Mouse (Mus musculus) fat pad, adult 2 months (tissue): ENCODE results near the gene Tpp2.
"Not testable (repeated sequence)": the region's sequence is repeated elsewhere in the genome, so short reads cannot be mapped to it uniquely, and the experiment has no call there.

Experiments used
- DNase-seq: peaks from one replicate; pipeline ENCODE4 v3.0.0-alpha.2; 2011; ENCODE audit warnings: low read depth, low spot score; ENCODE audit errors: extremely low read depth

The Tpp2 gene

DNA sequence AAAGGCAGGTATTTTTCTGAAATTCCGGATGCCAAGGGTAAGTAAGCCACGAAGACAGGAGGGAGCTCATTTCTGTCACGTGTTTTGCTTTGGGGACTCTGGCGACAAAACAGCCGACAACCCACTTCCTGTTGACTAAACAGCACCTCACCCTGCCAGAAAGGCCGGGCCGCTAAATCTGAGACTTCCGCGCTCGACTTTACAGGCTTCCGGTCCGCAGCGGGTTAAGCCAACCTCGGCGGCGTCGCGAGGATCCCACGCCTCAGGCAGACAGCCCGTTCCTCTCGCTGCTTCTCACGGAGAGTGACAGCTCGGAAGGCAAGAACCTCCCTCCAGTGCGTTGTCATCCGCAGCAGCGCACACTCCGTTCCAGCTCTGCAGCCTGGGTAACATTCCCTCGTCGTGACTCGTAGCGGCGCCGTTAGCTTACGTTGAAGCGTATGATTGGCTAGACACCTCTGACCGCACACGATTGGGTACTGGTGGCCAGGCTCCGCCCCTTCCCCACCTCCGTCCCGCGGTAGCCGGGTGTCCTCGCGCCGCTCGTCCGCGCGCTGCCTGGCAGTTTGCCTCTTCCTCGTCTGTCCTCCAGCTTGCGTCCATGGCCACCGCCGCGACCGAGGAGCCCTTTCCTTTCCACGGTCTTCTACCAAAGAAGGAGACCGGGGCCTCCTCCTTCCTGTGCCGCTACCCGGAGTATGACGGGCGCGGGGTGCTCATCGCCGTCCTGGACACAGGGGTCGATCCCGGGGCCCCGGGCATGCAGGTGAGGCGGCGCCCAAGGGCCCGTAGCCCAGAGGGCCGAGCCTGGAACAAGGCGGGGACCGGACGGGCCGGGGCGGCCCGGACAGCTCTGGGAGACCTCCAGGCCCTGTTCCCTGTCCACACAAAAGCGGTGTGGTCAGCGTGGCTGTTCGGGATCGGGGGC is at the start of gene Tpp2:
Gene Tpp2 (plus strand): TSS at position 160 of the 928 bp plus-strand sequence.
- DNase-seq, result peak; percentile 80

DNA sequence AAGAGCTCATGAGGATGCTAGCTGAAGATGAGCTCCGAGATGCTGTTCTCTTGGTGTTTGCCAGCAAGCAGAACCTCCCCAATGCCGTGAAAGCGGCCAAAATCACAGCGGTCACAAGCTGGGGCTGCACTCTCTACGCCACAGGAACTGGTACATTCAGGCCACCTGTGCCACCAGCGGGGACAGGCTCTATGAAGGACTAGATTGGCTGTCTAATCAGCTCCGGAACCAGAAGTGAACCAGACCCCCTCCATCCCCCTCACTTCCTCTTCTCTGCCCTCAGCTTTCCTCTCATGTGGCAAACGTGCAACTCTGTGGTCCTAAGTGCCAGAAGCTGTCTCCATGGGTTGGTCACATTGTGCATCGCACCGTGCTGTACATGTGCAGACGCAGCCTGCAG is 45.1 kb upstream of the Tpp2 start:
- not testable (repeated sequence) for DNase-seq

DNA sequence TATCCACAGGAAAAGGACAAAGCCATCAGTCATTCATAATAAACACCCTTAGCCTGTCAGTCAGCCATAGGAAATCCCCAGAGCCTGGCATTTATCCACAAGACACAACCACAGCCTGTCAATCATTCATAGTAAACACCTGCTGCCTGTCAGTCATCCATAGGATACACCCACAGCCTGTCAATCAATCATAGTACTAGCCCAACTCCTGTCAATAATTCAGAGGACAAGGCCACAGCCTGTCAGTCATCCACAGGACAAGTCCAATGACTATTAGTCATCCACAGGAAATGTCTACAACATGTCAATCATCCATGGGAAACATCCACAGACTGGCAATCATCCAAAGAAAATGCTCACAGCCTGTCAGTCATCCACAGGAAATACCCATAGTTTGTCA is 37.7 kb upstream of the Tpp2 start:
- no peak for DNase-seq

DNA sequence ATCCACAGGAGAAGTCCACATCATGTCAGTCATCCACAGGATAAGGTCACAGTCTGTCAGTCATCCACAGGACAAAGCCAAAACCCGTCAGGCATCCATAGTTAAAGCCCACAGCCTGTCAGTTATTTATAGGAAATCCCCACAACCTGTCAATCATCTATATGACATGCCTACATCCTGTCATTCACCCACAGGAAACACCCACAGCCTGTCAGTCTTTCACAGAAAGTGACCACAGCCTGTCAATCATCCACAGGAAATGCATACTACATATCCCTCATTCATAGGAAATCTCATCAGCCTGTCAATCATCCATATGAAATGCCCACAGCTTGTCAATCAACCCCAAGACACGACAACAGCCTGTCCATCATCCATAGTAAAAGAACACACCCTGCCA is 36.3 kb upstream of the Tpp2 start:
- DNase-seq, result no peak

DNA sequence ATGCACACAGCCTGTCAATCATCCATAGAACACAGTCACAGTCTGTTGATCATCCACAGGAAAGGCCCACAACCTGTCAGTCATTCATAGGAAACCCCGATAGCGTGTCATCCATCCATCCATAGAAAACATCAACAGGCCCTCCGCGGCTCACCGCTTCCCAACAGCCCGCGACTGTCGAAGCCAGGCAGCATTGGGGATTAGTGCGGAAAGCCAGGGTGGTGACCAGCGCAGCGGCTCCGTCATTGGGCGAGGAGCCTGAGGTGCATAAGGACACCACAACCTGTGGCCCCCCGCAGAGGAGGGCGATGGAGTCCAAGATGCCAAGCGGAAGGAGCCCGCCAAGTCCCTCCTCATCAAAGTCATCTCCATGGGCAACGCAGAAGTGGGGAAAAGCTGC is 35.5 kb upstream of the Tpp2 start:
- DNase-seq, result no peak

DNA sequence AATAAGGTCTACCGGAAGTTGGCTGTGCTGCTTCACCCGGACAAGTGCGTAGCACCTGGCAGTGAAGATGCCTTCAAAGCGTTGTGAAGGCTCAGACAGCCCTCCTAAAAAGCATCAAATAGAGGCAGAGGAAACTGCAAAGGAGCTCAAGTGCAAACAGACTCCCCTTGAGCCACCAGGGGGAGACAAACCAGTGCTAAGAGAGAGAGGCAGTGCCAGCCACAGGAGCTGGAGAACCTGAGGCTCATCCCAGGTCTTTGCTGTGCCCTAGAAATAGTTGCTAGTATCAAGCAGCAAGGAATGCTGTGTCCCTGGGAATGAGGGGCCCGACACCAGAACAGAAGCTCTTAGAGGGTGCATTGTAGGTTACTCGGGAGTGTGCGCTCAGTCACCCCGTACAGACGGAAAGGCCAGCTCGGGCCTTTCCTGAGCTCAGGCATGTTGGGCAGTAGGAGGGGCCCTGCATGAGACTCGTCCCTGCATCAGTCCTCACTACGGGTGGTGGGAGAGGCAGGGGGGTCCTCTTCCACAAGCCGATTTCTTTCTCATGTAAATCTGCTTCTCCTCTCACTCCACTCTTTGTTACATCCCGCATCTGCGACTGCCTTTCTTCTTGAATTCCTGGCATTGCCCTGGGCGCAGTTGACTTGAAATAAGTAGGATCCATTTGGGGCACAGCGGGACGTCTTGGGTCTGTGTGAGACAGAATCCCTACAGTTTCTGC is 34.3 kb upstream of the Tpp2 start:
- DNase-seq, result no peak

DNA sequence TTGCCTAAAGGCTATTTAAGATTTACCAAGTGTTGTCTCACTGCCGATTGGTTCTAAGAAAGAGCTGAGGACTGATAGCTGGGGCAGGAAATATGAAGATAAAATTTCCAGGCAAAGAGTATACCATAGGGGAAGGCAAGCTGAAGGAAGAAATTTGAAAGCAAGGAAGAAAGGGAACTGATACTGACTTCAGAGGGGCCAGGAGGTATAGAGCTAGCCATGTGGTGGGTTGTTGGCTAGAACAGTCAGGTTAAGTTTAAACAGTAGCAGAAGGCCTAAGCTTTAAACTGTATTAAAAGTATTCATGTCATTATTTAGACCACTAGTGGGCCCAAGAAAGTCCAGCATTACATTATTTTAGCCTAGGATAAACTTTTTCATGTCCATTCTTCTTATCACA is 31.0 kb upstream of the Tpp2 start:
- no peak for DNase-seq

DNA sequence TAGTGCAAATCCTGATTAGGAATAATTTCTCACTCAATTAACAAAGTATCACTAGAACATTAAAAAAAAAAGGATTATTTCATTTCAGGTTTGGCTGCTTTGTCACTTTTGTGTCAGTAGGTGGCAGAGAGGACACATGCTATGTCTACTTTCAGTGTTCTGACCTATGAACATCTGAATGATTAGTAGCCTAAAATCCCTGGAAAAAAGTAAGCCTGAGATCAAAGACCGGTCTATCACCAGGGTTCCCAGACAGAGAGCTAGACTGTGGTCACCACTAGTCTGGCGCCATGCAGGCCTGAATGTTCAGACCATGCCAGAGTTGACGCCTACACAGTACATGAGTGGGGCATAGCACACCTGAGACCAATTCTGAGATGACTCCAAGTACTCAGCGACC is 30.6 kb upstream of the Tpp2 start:
- no peak for DNase-seq

DNA sequence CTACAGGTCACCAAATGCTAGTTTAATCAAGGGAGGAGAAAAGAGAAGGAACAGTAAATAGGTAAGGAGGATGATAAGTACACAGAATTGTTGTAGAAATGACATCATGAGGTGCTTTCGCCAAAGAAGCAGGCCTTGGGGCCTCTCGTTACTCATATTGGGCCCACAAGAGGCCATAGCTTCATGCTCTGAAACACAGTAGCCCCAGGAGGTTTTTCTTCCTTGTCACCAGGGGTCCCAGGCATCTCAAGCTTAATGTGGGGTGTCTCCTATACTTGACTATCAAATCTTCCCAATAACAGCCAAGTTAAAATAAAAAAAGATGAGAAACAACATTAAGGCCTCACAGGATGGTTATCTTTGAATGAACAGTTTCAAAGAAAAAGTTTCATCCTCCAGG is 18.0 kb upstream of the Tpp2 start:
- no peak for DNase-seq

DNA sequence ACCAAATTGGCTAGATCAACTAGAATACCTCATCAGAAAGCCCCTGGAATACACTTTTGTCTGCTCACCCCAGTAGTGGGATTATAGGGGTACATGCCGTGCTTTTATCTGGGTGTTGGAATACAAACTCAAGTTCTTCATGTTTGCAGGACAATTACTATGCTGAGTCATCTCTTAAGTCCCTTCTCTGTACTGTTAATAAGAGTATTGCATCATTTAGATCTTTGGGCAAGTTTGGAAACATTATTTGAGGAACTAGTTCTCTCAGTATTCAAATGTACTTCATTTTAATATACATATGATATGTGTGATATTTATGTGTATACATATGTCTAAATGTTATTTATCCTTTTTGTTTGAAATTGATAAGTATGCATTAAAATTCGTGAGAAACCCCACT is 16.6 kb upstream of the Tpp2 start:
- DNase-seq, result no peak

DNA sequence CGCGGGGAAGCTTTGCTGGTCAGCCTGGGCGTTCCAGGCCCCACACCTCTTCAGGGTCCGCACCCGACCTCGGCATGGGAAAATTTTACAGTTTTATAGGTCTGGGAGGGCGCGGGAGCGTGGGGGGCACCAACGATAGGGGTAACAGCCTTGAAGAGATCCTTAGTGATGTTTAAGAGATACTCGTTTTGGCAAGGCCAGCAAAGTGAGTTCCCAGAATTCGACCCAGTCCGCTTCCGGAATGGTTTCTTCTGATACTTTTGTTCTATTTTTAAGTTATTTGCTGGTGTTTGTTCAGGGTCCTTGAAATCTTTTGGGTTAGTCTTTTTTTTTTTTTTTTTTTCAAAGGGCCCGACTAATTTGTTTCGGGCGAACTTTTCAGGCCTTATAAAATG is 966 bp downstream of the Tpp2 start:
- no peak for DNase-seq

DNA sequence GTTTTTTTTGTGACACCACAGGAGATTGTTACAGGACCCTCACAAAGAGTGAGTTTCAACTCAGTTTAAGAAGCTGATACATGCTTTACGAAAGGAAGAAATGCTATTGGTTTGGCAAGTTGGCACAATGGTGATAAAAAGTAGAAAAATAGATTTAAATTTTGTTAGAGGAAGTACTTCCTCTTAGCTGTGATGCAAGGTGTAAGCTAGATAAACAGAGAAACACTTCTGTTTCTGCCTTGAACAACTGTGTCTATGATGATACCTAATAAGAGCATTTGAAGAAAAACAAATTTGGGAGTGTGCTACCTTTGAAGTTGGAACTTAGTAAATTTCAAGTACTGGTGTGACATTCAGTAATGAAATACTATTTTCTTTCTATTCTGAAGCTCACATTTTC is 5.9 kb downstream of the Tpp2 start:
- DNase-seq, result no peak

DNA sequence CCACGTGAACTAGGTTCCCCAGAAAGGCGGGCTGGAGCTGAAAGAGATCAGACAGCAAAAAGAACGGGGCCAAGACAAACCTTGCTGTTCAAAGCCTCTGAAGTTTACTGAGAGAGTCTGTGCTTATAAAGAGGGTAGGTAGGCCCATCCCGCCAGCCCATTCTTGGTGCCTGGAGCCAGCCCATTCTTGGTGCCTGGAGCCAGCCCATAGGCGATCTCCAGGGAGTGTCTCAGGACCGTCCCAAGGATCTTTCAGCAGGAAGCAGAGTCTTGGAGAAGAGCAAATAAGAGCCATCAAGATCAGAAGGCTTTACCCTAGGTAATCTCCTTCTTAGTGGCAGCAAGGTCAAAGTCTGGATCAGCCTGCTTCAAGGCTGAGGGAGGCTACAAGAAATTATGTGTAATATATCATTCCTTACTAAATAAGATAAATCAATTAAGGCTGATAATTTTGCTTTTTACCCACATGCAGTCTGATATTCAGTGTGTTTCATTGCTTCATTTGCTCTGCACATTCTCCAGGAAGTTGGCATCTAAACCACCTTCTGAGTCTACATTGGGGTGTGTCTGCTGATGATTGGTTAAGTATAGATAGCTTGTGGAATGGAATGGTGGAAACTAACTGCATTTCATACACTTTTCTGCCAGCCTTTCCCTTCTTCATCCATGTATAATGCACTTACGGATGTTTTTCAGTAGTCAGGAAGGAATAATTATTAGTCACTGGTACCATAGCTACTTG is 8.2 kb downstream of the Tpp2 start:
- no peak for DNase-seq

DNA sequence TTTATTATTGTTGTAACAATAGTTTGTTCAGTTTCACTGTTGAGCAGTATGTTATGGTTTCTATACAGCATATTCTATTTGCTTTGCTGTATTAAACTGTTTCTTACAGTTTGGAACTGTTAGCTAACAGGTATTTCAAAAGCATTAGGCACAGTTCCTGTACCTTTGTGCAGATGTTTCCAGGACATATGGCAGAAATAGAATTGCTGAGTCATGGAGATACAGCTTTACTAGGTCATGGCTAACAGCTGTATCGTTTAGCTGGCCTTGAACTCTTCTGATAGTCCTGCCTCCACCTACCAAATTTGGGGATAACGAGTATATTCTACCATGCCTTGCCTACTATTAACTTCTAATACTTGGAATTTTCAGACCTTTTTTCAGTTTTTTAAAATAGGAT is 9.4 kb downstream of the Tpp2 start:
- DNase-seq, result no peak

DNA sequence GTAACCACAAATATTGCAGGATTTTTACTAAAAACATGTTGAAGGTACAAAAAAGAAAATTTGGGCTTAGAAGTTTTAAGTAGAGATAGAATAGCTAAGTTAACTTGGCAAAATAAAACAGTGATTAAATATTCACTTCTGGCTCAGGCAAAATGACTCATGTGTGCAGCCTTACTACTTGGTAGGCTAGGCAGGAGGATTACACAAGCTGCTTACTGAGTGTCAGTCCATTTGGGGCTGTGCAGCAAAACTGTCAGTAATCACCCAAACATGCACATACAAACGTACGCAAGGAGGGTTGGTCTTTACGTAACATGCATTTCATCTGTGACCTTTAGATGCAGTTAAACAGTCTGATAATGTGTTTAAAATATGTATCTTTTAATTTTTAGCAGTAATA is 20.2 kb downstream of the Tpp2 start:
- no peak for DNase-seq

DNA sequence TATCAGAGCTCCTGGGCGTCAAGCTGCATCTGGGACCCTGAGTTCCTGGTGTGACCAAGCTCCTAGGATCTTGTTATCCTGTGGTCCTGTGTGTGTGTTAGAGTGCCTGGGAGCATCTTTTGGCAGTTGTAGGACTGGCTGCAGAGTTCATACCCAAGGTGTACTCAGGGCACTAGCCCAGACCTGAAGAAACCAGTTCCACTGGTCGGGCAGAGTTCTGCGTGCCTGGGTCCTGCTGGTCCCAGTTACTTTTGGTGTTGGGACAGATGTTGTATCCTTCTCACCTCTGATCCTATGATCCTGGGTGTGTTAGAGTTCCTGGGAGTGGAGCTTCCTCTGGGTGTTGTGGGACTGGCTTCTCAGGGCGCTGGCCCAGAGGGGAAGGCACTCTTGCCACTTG is 30.9 kb downstream of the Tpp2 start:
- DNase-seq, result peak; percentile 11

DNA sequence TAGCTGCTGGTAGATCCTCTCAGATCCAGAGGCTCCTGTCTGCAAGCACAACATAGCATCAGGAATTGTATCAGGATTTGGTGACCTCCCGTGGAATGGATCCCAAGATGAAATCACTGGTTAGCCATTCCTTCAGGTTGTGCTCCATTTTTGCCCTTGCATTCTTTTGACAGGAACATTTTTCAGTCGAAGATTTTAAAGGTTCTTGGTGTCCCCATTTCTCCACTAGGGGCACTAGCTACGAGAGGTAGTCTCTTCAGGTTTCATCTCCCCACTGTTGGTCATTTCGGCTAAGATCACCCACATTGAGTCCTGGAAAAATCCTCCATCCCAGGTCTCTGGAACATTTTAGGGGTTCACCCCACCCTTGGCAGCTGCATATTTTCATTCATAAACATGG is 33.3 kb downstream of the Tpp2 start:
- DNase-seq, result no peak

DNA sequence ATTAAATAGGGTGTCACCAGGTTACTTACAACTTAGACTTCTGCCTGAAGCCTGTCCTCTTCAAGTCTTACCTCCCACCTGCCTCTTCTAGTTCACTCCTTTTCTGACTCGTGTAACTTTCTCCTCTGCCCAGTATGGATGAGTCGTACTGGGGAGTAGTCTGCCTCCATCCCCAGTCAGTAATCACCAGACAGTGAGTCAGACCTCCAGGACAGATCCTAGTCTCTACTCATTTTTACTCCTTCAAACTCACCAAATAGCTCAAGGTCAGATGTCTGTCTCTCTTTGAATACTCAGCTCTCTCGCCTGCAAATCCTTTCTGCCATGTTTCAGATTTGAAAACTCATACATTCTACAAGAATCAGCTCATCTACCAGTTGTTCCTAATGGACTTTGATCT is 35.9 kb downstream of the Tpp2 start:
- DNase-seq, result no peak

DNA sequence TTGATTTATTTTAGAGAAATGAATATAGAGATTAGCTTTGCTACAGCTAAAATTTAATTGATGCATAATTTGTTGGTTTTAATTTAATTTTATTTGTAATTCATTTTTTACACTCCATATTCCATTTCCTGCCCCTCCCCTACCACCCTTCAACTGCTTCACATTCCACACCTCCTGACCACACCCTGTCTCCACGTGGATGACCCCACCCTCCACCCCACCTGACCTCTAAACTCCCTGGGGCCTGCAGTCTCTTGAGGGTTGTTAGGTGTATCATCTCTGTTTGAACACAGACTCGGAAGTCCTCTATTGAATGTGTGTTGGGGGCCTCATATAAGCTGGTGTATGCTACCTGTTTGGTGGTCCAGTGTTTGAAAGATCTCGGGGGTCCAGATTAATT is 37.6 kb downstream of the Tpp2 start:
- DNase-seq, result no peak

DNA sequence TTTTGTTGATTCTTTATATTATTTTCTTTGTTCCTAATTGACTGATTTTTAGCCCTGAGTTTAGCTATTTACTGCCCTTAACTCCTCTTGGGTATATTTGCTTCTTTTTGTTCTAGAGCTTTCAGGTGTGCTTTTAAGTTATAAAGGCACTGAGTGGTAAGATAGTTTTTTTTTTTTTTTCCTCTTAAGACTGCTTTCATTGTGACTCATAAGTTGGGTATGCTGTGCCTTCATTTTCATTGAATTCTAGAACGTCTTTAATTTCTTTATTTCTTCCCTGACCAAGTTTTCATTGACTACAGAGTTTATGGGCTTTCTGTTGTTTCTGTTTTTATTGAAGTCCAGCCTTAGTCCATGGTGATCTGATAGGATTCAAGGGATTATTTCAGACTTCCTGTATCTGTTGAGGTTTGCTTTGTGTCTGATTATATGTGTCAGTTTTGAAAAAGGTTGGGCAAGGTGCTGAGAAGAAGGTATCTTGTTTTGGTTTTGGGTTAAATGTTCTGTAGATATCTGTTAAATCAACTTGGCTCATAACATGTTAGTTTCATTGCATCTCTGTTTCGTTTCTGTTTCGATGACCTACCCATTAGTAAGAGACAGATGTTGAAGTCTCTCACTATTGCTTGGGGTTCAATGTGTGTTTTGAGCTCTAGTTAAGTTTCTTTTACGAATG is 63.6 kb downstream of the Tpp2 start:
- DNase-seq, result no peak

DNA sequence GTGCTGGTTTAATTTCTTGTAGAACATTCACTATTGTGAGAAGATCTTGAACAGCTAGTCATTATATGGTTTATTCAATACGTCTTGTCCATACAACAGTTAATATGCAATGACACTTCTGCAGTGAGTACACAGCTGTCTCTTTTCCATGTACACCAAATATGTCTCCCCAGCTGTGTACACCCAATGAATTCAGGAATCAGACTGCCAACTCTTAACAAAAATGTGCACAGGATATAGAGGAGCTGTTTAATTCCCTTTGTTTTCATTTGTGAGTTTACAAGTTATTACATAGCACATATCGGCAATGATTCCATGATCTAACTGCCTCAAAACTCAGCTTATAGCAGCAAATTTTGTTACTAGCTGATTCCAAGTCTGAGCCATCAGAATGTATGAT is 71.1 kb downstream of the Tpp2 start:
- DNase-seq, result no peak
